Mouse (Mus musculus) left cerebral cortex, adult 11 months (tissue): ENCODE data around the gene Amh.
A peak's percentile ranks its signal among the peaks of the same experiment; 100 is the strongest.

Experiments used
- DNase-seq: peaks from one replicate; pipeline ENCODE4 v3.0.0; 2022; ENCODE audit warnings: low spot score

Amh gene

GRCm38 (mm10) chr10:80804916-80805315 lies at the start of gene Amh:
TSS of gene Amh (plus strand) at chr10:80805243.
- DNase-seq = no peak

GRCm38 (mm10) chr10:80755291-80756015 lies 49.6 kb upstream of the Amh start:
- no peak for DNase-seq

- no peak for DNase-seq
Observed at GRCm38 (mm10) chr10:80756099-80756498, 48.9 kb upstream of the Amh start.

- no peak for DNase-seq
Observed at GRCm38 (mm10) chr10:80756509-80756908, 48.5 kb upstream of the Amh start.

- no peak for DNase-seq
Observed at GRCm38 (mm10) chr10:80756967-80757366, 48.1 kb upstream of the Amh start.

- DNase-seq = peak; percentile 79
Observed at GRCm38 (mm10) chr10:80757717-80758116, 47.3 kb upstream of the Amh start.

GRCm38 (mm10) chr10:80758651-80759050 lies 46.4 kb upstream of the Amh start:
- DNase-seq = no peak

GRCm38 (mm10) chr10:80760596-80761524 lies 44.2 kb upstream of the Amh start:
- DNase-seq = no peak

GRCm38 (mm10) chr10:80761821-80762220 lies 43.2 kb upstream of the Amh start:
- no peak for DNase-seq

- DNase-seq = no peak
Observed at GRCm38 (mm10) chr10:80763502-80763901, 41.5 kb upstream of the Amh start.

GRCm38 (mm10) chr10:80765746-80766145 lies 39.3 kb upstream of the Amh start:
- DNase-seq = no peak

- no peak for DNase-seq
Observed at GRCm38 (mm10) chr10:80766161-80766815, 38.8 kb upstream of the Amh start.

GRCm38 (mm10) chr10:80768365-80768764 lies 36.7 kb upstream of the Amh start:
- DNase-seq = no peak

GRCm38 (mm10) chr10:80773816-80774215 lies 31.2 kb upstream of the Amh start:
- DNase-seq = no peak

GRCm38 (mm10) chr10:80774549-80774948 lies 30.5 kb upstream of the Amh start:
- DNase-seq = peak; percentile 92

- DNase-seq = no peak
Observed at GRCm38 (mm10) chr10:80774981-80775380, 30.1 kb upstream of the Amh start.

GRCm38 (mm10) chr10:80775731-80776130 lies 29.3 kb upstream of the Amh start:
- DNase-seq = no peak

- no peak for DNase-seq
Observed at GRCm38 (mm10) chr10:80776358-80776869, 28.6 kb upstream of the Amh start.

- no peak for DNase-seq
Observed at GRCm38 (mm10) chr10:80777123-80777522, 27.9 kb upstream of the Amh start.

GRCm38 (mm10) chr10:80779565-80779964 lies 25.5 kb upstream of the Amh start:
- no peak for DNase-seq

- DNase-seq = no peak
Observed at GRCm38 (mm10) chr10:80784302-80784701, 20.7 kb upstream of the Amh start.

- DNase-seq = no peak
Observed at GRCm38 (mm10) chr10:80784871-80785270, 20.2 kb upstream of the Amh start.
